Mouse (Mus musculus): ENCODE data around the gene Khdc4.

- TF ChIP-seq TAL1 (IDR thresholded peaks at IDR 0.05; ENCODE audit: low read length) (no peak), GATA1 (IDR thresholded peaks at IDR 0.05; ENCODE audit: low read length) (no peak)
Measured at GRCm38 (mm10) chr3:88649967-88650366, 35.6 kb upstream of the Khdc4 start.

Data from erythroblast, embryonic 14.5 days (primary cell).